Mouse (Mus musculus) C2C12 (cell line): ENCODE measurements around the gene Nsf. TPM values are rescaled to one million over a fixed set of nuclear protein-coding genes. Genes with fewer than 3 reads are reported as not detected.
"Not testable (repeated sequence)": the region's sequence is repeated elsewhere in the genome, so short reads cannot be mapped to it uniquely, and the experiment has no call there.

Source experiments
- H3K27me3 ChIP-seq: one replicate; pipeline ENCODE4 v1.6.1; 2011; ENCODE audit not compliant: control insufficient read depth, insufficient read depth, insufficient read length
- H3K36me3 ChIP-seq: one replicate; pipeline ENCODE4 v1.6.1; 2011; ENCODE audit not compliant: control insufficient read depth, insufficient read depth
- H3K4me3 ChIP-seq: one replicate; pipeline ENCODE4 v1.5.1; 2011; ENCODE audit warnings: mild to moderate bottlenecking, control low read depth; ENCODE audit not compliant: poor library complexity, insufficient read depth, severe bottlenecking
- H3K79me2 ChIP-seq: one replicate; pipeline ENCODE4 v1.6.1; 2011; ENCODE audit not compliant: control insufficient read depth, insufficient read depth
- H3K79me3 ChIP-seq: one replicate; pipeline ENCODE4 v1.6.1; 2011; ENCODE audit warnings: low read depth, control low read depth
- H3ac ChIP-seq: one replicate; pipeline ENCODE3; 2011; ENCODE audit warnings: low read depth; ENCODE audit not compliant: control insufficient read depth, insufficient read length
- CEBPB ChIP-seq: IDR thresholded peaks from one replicate; pipeline ENCODE4 v1.6.1; 2011; ENCODE audit warnings: low read depth, mild to moderate bottlenecking, control low read depth, moderate library complexity
- CTCF ChIP-seq: IDR thresholded peaks from one replicate; pipeline ENCODE4 v1.5.1; 2011; ENCODE audit not compliant: control insufficient read depth, insufficient read depth, insufficient read length
- FOSL1 ChIP-seq: IDR thresholded peaks from one replicate; pipeline ENCODE4 v1.8.0; 2011; ENCODE audit warnings: mild to moderate bottlenecking, low read length; ENCODE audit not compliant: poor library complexity, insufficient read depth, severe bottlenecking
- MAX ChIP-seq: IDR thresholded peaks from one replicate; pipeline ENCODE4 v1.6.1; 2011; ENCODE audit warnings: mild to moderate bottlenecking, control low read depth
- MYOD1 ChIP-seq: IDR thresholded peaks from one replicate; pipeline ENCODE4 v1.6.1; 2011; ENCODE audit warnings: low read depth; ENCODE audit not compliant: control insufficient read depth, insufficient read length
- MYOG ChIP-seq: IDR thresholded peaks from one replicate; pipeline ENCODE4 v1.6.1; 2011; ENCODE audit not compliant: control insufficient read depth, insufficient read length; ENCODE audit errors: extremely low read depth
- USF1 ChIP-seq: IDR thresholded peaks from one replicate; pipeline ENCODE4 v1.6.1; 2011; ENCODE audit warnings: low read depth, mild to moderate bottlenecking, control low read depth, moderate library complexity
- polyA plus RNA-seq: library from polyadenylated mRNA; unstranded; fragments of >200 nt; fragmentation: generic; extraction: Trizol; gene quantifications from one replicate; pipeline ENCODE4 v1.2.1, GENCODE M21; 2012; ENCODE audit warnings: missing spikeins

Gene Nsf
- polyA plus RNA-seq, 1 experiment: 25.1 TPM

GRCm38 (mm10) chr11:103884749-103885383, 69.0 kb downstream of the Nsf start:
- no peak for TF ChIP-seq USF1
- TF ChIP-seq CEBPB: no peak
- no peak for TF ChIP-seq FOSL1
- TF ChIP-seq MAX: no peak
- no peak for TF ChIP-seq MYOD1
- TF ChIP-seq CTCF: no peak
- no peak for TF ChIP-seq MYOG
- Histone ChIP-seq H3K79me3 (no peaks in the 10 kb centered on the region), H3K79me2 (no peaks in the 10 kb centered on the region), H3K27me3 (no peaks in the 10 kb centered on the region), H3K36me3 (peaks cover 2% of the 10 kb centered on the region), H3ac (no peak overlapping the region), H3K4me3 (no peak overlapping the region)

- H3K27me3 ChIP-seq: no peaks in the 10 kb centered on the region
- H3K4me3 ChIP-seq: no peak overlapping the region
- H3K79me2 ChIP-seq: no peaks in the 10 kb centered on the region
- H3ac ChIP-seq: no peak overlapping the region
- no peaks in the 10 kb centered on the region for H3K79me3 ChIP-seq
- TF ChIP-seq USF1: no peak
- no peak for TF ChIP-seq MYOD1
- TF ChIP-seq CEBPB: no peak
- H3K36me3 ChIP-seq: peaks cover 2% of the 10 kb centered on the region
Observed at GRCm38 (mm10) chr11:103883793-103884192, 70.1 kb downstream of the Nsf start.

GRCm38 (mm10) chr11:103879476-103879875, 74.4 kb downstream of the Nsf start:
- not testable (repeated sequence) for H3K4me3 ChIP-seq, H3K79me3 ChIP-seq, H3ac ChIP-seq, H3K27me3 ChIP-seq, H3K79me2 ChIP-seq, H3K36me3 ChIP-seq

- H3K79me2 ChIP-seq: no peaks in the 10 kb centered on the region
- no peak overlapping the region for H3ac ChIP-seq
- no peaks in the 10 kb centered on the region for H3K79me3 ChIP-seq
- no peak overlapping the region for H3K4me3 ChIP-seq
- H3K27me3 ChIP-seq: no peaks in the 10 kb centered on the region
- TF ChIP-seq USF1 (no peak), MYOD1 (no peak), MYOG (no peak), MAX (no peak), CTCF (no peak), FOSL1 (no peak), CEBPB (no peak)
- H3K36me3 ChIP-seq: peaks cover 9% of the 10 kb centered on the region
Observed at GRCm38 (mm10) chr11:103878441-103878840, 75.4 kb downstream of the Nsf start.

- Histone ChIP-seq H3K27me3 (no peaks in the 10 kb centered on the region), H3K4me3 (no peak overlapping the region)
- TF ChIP-seq MYOG: no peak
- no peak for TF ChIP-seq USF1
- no peak for TF ChIP-seq CEBPB
- no peak for TF ChIP-seq CTCF
- no peak for TF ChIP-seq FOSL1
- TF ChIP-seq MYOD1: no peak
- no peak for TF ChIP-seq MAX
Observed at GRCm38 (mm10) chr11:103870352-103870751, 83.5 kb downstream of the Nsf start.

GRCm38 (mm10) chr11:103867702-103868101, 86.2 kb downstream of the Nsf start:
- no peaks in the 10 kb centered on the region for H3K27me3 ChIP-seq
- H3K36me3 ChIP-seq: peaks cover 10% of the 10 kb centered on the region
- no peaks in the 10 kb centered on the region for H3K79me3 ChIP-seq
- H3ac ChIP-seq: no peak overlapping the region
- H3K4me3 ChIP-seq: no peak overlapping the region
- TF ChIP-seq CTCF (no peak), CEBPB (no peak), MYOD1 (no peak), FOSL1 (no peak), MYOG (no peak), USF1 (no peak), MAX (no peak)
- no peaks in the 10 kb centered on the region for H3K79me2 ChIP-seq

More at GRCm38 (mm10) chr11:103870352-103870751, 83.5 kb downstream of the Nsf start:
- no peaks in the 10 kb centered on the region for H3K79me2 ChIP-seq
- no peak overlapping the region for H3ac ChIP-seq
- H3K79me3 ChIP-seq: no peaks in the 10 kb centered on the region
- H3K36me3 ChIP-seq: peaks cover 14% of the 10 kb centered on the region
